Mouse (Mus musculus): Measurements from ENCODE around the gene Dcbld1.

Gene Dcbld1

DNA sequence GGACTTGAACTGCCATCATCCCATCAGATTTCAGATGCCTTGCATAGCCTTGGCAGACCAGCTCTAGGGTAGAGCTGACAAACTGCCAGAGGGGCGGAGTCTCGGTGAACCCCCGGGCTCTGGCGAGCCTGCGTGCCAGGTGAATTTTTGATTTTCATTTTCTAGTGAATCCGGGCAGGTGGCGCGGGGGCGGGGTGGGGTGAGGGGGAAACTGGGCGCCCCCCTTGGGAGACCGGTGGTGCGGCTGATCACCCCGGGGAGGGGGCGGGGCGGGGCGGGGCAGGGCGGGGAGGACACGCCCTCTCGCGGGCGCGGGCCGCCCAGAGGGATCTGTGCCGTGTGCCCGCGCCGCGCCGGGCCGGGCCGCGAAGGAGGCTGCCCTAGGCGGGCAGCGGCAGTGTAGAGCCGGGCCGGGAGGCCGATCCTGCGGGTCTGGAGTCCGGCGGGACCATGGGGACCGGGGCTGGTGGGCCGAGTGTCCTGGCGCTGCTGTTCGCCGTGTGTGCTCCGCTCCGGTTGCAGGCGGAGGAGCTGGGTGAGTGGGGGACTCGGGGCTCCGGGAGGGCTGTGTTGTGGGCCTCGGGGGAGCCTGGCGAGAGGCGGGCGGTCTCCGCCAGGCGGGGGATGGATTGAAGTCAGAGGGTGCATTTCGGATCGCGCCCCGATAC lies at the start of gene Dcbld1:
Gene Dcbld1, plus strand, starts transcription at position 319 of the 668 bp plus-strand sequence.
- in situ Hi-C loops (cut with MboI; ENCODE audit: low sequenced_read_pairs), result no loop called here

DNA sequence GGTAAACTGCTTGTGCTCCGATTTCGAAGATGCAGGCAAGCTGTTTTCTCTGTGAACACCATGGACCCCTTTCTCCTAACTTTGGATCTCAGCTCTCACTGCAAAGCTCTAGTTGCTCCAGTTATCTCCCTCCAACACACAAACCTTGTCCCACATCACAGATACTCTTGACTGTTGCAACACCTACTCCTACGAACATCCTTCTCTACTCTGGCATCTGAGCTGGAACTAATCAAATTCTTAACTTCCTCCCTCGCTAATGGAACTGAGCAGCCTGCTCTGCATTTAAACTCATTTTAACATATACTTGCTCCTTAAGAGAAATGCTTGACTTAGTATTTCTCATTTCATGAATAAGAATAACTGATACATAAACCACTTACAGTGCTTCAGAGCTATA lies 47.5 kb upstream of the Dcbld1 start:
- in situ Hi-C loops (cut with MboI; ENCODE audit: low sequenced_read_pairs), result no loop called here

DNA sequence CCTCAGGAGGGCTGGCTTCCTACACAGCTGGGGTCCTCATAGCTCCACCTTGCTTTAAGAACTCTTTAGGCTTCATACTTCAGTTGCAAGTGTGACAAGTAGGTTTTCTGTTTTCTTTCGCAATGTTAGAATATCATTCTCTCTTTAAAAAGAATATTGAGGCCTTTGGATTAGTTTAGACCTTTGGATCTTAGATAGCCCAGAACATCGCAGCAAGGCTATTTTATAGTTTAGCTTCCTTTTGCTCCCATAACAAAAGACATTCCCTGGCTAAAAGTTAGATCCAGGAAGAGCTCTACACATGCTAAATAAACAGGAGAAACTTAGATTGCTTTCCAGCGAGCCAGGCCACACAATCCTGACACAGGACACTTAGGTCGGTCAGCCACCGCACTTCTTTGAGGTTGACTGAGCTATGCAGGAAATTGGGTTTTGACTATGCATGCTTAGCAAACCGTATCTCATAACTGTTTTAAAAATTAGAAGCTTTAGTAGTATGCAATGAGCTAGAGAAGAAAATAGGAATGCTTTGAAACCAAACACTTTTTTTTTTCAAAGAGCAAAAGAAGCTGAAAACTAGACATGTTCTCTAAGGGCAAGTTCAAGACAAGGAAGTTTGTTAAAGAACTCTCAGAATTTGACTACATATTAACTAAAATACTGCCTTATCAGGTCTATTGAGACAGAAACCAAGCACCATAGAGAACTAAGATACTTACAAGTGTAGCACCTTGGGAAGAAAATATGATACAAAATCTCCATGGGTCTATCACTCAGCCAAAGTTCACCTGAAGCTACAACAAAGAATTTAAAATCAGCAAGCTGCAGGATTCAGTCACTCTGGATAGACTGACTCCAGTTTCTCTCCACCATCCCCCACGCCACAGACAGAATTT lies 38.2 kb upstream of the Dcbld1 start, which contains the start of gene Ros1:
Gene Ros1, minus strand, starts transcription at position 288 of the 896 bp plus-strand sequence.
- in situ Hi-C loops (cut with MboI; ENCODE audit: low sequenced_read_pairs), result no loop called here

DNA sequence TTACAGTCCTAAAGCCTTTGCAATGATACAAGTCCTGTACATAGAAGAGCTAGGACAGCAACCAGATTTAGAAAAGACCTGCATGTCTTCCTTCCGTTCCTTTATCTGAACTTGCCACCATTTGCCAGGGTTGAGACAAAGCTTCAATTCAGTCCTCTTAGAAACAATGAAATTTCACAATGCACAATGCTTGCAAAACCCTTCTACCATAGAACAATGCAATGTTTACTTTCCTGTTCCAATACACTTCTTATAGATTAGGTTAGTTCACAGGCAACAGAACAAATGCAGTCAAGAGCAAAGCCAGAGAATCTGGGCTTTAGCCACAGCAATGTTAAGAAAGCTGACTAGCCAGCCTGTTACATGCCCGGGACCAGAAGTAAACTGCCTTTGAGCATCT lies 29.4 kb upstream of the Dcbld1 start:
- in situ Hi-C loops (cut with MboI; ENCODE audit: low sequenced_read_pairs), result no loop called here

DNA sequence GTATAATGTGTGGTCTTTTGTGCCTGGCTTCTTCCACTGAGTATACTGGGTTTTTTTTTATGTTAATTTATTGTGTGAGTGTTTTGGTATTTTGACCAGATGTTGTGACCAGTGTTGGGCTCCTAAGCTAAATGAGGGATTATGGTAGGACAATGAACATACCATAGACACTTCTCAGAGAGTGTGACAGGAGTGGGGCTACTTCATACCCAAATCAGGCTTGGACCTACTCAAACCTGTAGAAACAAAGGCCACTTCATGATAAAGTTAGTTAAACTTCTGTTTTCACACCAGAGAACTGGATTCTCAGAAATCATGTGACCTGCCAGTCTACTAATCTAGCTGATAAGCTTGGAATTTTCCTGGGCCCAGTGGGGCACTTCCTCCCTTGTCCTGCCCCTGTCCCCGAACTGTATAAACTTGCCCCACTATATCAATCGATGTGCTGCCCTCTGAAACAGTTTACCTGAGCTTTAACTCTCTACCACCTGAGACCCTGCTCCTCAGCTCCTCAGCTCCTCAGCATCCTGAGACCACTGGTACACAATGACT lies 18.1 kb upstream of the Dcbld1 start:
- in situ Hi-C loops (cut with MboI; ENCODE audit: low sequenced_read_pairs), result no loop called here

DNA sequence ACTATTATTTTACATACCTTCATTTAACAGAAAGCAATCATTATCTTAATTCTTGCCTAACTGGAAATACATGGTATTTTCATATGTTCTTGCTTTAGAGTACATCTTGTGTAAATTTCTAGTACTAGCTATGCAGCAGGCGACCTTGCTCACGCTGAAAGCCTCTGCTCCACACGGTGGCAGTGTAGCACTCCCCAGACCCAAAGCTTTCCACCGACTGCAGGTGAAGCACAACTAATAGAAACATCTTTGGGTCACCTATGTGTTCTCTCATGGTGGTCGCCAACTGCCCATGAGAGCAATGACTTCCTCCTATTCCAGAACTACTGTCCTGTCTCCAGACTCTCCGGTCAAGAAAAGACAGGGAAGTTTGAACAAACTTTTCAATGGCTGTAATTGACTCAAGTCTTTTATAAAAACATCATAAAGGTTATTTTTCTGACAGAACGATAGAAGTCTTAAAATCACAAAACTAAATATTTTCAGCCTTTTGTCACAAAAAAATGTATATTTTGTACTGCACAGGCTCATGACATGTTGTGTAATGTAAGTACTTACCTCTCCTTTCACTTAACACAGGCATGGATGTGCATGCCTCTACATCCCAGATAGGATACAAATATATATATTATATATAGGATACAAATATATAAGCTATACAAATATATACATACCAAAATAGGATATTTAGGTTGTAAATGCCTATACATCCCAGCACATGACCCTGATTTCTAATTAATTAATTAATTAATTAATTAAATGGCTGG lies 16.4 kb upstream of the Dcbld1 start:
- in situ Hi-C loops (cut with MboI; ENCODE audit: low sequenced_read_pairs), result no loop called here

DNA sequence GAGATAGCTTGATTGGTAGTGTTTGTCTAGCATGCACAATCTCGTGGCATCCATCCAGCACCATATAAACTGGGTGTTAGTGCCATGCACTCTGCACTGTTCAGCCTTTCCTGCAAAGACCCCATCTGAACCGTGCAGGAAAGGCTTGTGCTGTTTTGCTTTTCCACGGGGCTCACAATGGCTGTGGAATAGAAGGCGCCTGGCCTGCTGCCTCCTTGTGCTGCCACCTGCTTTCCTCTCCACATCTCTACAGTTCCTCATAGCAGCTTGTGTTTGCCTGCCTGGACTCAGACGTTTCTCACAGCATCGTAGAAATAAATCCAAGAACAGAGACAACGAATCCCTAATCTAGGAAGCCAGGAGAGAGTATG lies 15.9 kb upstream of the Dcbld1 start:
- in situ Hi-C loops (cut with MboI; ENCODE audit: low sequenced_read_pairs), result no loop called here

DNA sequence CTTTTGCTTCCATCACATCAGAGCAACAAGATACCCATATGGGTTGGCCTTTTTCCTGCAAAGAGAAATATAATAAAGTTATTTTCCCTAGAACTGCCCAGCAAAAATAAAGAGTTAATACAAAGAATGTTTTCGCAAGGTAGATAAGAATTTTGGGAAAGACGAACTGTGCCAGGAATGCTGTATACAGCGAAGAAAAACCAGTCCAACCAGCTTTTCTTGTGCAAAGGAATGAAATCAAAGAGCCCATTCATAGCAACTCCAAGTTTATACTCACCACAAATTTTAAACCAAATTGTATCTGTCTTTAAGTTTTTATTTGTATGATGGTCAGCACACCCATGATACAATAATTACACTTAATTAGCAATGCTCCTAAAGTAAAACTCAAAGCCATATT lies 13.8 kb upstream of the Dcbld1 start:
- in situ Hi-C loops (cut with MboI; ENCODE audit: low sequenced_read_pairs), result no loop called here

DNA sequence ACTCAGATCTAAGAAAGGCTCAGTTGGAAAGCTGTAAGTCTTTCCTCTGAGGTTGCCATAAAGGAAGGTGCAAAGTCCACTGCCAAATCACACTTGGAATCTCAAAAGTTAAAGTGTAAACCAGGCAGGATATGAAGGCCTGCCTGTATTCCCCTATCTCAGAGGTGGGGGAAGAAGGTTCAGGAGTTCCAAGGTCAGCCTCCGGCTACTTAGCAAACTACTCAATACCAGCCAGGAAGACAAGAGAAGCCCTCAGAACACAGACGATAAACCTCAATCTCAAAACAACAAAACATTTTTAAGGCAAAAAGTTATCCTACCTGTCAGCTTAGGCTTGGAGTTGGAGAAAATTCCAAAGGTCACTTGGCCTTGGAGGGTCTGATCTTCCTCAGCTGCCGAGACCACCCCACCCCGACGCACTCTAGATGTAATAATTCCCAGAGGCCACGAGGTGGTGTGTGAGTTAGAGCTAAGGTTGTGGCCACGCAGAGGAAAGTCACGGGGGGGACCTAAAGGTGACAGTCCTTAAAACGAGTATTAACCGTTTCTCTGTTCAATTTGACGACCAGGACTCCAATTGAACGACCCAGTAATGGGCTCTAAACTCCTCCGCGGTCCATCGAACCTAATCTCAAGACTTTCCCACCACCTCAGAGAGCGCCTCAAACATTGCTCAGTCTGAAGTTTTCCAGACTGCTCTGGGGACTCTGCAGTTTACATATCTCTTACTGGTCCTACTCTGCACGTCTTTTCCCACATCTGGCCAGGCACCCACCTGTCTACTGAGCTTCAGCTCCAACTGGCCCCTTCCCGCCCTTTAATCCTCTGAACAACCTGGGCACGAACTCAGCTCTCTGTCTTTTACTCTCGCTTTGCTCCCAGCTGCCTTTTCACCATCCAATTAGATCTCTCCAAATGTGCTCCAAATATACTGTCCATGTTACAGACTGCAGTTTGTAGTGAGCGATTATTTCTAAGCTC lies 933 bp upstream of the Dcbld1 start:
- in situ Hi-C loops (cut with MboI; ENCODE audit: low sequenced_read_pairs), result no loop called here

DNA sequence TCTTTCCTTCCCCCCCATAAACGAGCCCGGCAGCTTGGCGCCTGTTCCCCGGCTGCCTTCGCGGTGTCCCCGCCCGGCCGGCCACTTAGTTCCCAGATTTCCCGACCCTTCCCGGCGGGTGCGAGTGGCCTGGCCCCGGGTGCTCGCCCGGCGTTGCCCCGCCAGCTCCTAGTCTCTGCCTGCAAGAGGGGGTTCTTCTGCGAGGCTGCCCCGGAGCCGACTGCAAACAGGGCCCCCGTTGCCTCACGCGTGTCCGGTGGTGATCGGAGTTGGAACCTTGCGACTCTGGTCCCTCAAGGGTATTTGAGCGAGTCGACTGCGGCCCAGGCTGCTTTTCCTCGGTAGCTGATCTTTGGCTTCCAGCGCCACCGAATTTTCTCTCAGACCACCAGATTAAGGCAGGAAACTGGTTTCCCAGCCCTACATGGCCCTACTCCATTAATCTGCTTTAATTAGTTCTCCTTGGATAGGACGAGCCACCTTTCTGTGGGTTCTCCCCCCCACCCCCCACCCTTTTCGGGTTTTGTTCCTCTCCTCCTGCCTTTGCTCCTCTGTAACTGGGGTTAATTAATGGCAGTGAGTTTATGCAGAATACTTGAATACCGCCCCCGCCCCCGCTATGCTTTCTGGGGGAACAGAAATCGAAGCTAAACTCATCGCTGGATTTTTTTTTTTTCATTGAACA lies 692 bp downstream of the Dcbld1 start:
- in situ Hi-C loops (cut with MboI; ENCODE audit: low sequenced_read_pairs), result no loop called here

DNA sequence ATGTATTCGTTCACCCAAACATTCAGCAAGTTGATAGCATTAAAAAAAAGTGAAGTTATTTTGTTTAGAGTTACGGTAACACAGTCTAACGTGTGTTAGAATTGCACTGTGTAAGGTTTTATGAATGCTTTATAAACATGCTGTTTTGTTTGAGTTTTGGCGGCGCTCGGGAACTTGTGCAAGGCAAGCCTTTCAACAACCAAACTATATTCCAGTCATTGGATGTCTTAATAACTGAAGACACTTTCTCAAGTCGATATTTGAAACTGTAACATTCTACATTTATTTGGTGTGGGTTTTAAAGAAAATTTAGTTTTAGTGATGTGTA lies 1.2 kb downstream of the Dcbld1 start:
- in situ Hi-C loops (cut with MboI; ENCODE audit: low sequenced_read_pairs), result no loop called here

DNA sequence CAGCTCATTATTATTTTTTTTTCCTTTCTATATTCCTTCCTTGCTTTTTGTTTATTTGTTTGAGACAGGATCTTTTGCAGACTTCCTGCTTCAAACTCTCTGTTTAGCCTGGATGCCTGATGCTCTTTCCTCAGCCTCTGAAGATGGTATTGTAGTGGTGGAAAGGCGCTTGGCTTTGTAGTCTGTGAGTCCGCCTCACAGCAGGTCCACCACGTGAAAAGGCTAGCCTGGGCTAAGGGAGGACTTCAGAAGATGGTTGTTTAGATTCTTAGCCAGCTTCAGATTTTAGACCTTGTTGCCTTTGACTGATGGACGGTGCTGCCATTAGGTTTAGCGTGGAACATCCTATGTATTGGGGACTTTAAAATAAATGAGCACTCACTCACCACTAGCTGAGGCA lies 2.0 kb downstream of the Dcbld1 start:
- in situ Hi-C loops (cut with MboI; ENCODE audit: low sequenced_read_pairs), result no loop called here

DNA sequence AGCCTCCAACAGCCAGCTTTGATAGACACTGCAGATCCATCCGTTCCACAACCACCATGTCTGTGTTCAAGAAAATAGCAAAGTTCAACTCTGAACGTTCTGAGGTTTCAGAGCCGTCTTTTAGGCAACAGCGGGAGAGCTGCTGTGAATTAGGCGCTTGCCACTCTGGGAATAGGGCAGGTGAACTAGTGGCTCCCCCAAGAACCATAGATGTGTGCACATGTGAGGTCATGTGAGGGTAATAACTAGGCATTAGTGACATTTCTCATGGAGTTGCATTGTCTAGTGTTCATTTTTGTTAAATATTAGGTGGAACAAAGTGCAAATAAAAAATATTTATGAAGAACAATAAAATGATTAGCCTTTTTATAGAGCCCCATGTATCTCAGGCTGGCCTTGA lies 8.6 kb downstream of the Dcbld1 start:
- in situ Hi-C loops (cut with MboI; ENCODE audit: low sequenced_read_pairs), result no loop called here

DNA sequence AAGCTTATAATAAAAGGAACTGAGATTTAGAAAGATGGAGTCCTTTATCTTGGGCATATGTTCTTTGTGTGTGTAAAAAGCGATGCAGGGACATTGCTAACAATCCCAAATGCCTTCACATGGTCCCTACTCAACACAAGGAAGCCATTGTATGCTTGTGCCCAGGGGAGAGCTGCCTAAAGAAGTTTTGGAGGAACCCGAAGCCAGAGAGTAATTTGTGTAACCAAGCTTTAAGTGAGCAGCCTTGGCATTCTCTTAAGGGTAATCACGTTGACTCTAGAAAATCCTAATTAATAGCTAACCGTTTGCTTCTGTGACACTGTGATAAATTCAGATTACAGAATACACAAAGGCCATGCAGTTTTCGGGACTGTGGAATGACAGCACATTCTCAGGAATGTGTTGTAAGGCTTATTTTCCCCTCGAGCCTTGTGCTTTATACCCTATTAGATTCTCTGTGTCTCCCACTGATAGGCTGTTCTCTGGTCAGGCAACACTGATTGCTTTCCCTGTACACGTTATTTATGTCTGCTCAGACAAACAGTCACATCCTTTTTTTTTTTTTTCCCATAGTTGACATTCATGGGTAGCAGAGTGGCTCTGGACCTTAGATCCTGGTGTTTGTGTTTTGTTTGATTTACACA lies 9.4 kb downstream of the Dcbld1 start:
- in situ Hi-C loops (cut with MboI; ENCODE audit: low sequenced_read_pairs), result no loop called here

DNA sequence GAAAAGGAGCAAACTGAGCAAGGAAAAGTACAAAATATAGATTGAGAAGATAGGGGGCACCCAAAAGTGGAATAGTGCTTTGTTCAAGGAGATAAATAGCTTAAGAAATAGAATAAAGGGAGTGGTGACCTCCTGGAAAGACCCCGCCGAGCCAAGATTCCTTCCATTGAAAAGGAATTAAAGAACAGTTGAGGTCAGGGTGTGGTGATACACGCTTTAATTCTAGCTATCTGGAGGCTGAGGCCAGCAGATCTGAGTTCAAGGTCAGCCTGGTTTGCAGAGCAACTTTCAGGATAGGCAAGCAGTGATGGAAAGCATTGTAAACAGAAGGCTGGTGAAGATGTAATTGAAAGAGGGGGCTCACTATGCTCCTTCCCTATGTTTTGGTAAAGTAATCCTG lies 12.8 kb downstream of the Dcbld1 start:
- in situ Hi-C loops (cut with MboI; ENCODE audit: low sequenced_read_pairs), result no loop called here

DNA sequence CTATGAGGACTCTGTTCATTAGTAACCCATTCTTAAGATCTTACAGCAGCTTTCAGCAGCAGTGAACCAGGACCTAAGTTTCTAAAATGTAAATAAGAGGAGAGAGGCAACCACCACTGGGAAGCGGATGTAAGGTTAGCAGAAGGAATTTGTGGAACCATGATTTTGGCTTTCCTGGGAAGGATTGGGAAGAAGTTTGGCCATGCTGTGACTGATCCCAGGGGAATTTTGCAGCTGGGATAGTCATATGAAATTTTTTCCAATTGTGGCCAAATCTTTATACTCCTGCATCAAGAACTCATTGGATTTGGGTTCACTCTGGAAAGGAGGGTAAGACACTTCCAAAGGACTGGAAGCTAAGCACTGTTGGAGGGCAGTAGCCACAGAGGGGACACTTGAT lies 18.8 kb downstream of the Dcbld1 start:
- in situ Hi-C loops (cut with MboI; ENCODE audit: low sequenced_read_pairs), result no loop called here

DNA sequence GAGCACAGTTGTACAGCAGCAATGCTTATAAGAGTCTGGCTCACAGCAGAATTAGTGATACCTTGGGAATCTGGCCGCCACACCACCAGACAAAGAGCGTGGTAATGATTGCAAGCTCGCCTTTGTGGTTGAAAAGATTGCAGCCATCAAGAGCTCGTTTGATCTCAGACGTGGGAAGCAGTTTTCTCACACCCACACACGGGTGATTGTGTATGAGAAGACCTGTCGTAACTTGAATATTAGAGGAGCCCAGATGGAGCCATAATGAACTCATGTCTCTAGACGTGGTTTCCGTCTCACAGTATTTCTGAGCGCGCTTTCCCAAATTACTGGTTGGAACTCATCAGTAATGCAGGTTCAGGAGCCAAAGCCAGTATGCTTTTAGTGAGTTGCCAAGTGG lies 20.0 kb downstream of the Dcbld1 start:
- in situ Hi-C loops (cut with MboI; ENCODE audit: low sequenced_read_pairs), result no loop called here

DNA sequence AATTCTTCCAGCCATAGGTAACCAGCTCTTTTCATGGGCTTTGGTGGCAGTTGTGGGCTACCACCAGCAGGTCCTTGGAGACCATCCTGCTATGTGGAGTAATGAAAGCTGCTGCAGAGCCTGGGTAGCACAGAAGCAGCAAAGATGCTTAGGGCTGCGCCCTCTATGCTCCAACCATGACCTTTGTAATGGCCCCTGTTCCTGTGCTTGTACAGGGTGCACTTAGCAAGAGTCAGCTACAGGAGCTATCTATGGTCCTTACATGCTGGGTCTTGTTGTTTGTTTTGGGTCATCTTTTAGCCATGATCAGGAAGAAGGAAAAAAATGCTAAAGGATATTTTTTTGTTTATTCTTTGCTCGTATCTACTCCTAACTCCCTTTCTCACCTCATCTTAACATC lies 24.3 kb downstream of the Dcbld1 start:
- in situ Hi-C loops (cut with MboI; ENCODE audit: low sequenced_read_pairs), result no loop called here
